Mouse (Mus musculus) heart, postnatal 4 days (tissue): ENCODE results near the gene Kifc3. TPM values are rescaled to one million over a fixed set of nuclear protein-coding genes. Genes with fewer than 3 reads are reported as not detected.

ENCODE experiments used
- DNase-seq: peaks from one replicate; pipeline ENCODE4 v3.0.0; 2021
- total RNA-seq, 2 experiments: library from RNA; stranded (reverse); gene quantifications; 2 replicates each; pipeline ENCODE4 v1.2.3; 2021

Kifc3 gene
- total RNA-seq, 2 experiments from 2014 or later: 61.4 to 63.9 TPM

GRCm38 (mm10) chr8:95154654-95155053 is 48.0 kb downstream of the Kifc3 start:
- no peak for DNase-seq

- DNase-seq: no peak
Measured at GRCm38 (mm10) chr8:95154056-95154455, 48.6 kb downstream of the Kifc3 start.

- DNase-seq: no peak
Measured at GRCm38 (mm10) chr8:95150608-95151007, 52.0 kb downstream of the Kifc3 start.

- no peak for DNase-seq
Measured at GRCm38 (mm10) chr8:95149426-95149825, 53.2 kb downstream of the Kifc3 start.

- DNase-seq: no peak
Measured at GRCm38 (mm10) chr8:95146846-95147245, 55.8 kb downstream of the Kifc3 start.

GRCm38 (mm10) chr8:95146044-95146745 is 56.4 kb downstream of the Kifc3 start:
- no peak for DNase-seq

- DNase-seq: no peak
Measured at GRCm38 (mm10) chr8:95144631-95145015, 58.0 kb downstream of the Kifc3 start.

GRCm38 (mm10) chr8:95143805-95144630 is 58.6 kb downstream of the Kifc3 start:
- DNase-seq: no peak

- DNase-seq: peak; percentile 31
Measured at GRCm38 (mm10) chr8:95142985-95143804, 59.4 kb downstream of the Kifc3 start.

- DNase-seq: peak; percentile 83
Measured at GRCm38 (mm10) chr8:95142075-95142831, 60.4 kb downstream of the Kifc3 start.

- DNase-seq: peak; percentile 52
Measured at GRCm38 (mm10) chr8:95141469-95142074, 61.0 kb downstream of the Kifc3 start.

- no peak for DNase-seq
Measured at GRCm38 (mm10) chr8:95141026-95141425, 61.6 kb downstream of the Kifc3 start.

GRCm38 (mm10) chr8:95140555-95140954 is 62.1 kb downstream of the Kifc3 start:
- no peak for DNase-seq

GRCm38 (mm10) chr8:95139051-95139365 is 63.6 kb downstream of the Kifc3 start:
- no peak for DNase-seq

GRCm38 (mm10) chr8:95138341-95139050 is 64.1 kb downstream of the Kifc3 start:
- DNase-seq: peak; percentile 43

- DNase-seq: peak; percentile 44
Measured at GRCm38 (mm10) chr8:95137641-95138098, 64.9 kb downstream of the Kifc3 start.

- DNase-seq: no peak
Measured at GRCm38 (mm10) chr8:95137201-95137600, 65.4 kb downstream of the Kifc3 start.

- no peak for DNase-seq
Measured at GRCm38 (mm10) chr8:95136218-95136617, 66.4 kb downstream of the Kifc3 start.

GRCm38 (mm10) chr8:95135242-95135641 is 67.4 kb downstream of the Kifc3 start:
- no peak for DNase-seq

GRCm38 (mm10) chr8:95134186-95134585 is 68.4 kb downstream of the Kifc3 start:
- no peak for DNase-seq

GRCm38 (mm10) chr8:95131983-95132382 is 70.6 kb downstream of the Kifc3 start:
- DNase-seq: no peak
